Mouse (Mus musculus): ENCODE measurements around the gene Git1. TPM values are rescaled to one million over a fixed set of nuclear protein-coding genes. Genes with fewer than 3 reads are reported as not detected.

The Git1 gene
- total RNA-seq, 2 experiments from 2014 or later, result 55.2 to 57.1 TPM

DNA sequence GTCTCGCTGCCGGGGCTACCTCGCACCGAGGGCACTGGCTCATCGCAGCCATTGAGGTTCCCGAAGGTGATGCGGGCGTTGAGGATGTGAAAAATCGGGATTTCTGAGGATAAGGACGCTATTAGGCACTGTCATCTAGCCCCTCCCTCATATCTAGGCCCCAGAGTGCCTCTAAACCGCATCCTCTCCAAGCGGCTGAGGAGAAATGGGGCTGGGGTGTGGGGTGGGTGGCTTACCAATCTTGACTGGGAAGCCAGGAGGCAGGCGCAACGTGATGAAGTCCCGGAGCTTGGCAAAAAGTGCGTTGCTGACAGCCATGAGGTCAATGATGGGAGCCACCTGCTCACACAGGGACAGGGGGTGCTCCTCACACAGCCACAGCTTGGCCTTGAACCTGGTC is 20.6 kb upstream of the Git1 start:
- DNase-seq, result no peak
- intact Hi-C loops (cut with DNase I), result no loop called here

DNA sequence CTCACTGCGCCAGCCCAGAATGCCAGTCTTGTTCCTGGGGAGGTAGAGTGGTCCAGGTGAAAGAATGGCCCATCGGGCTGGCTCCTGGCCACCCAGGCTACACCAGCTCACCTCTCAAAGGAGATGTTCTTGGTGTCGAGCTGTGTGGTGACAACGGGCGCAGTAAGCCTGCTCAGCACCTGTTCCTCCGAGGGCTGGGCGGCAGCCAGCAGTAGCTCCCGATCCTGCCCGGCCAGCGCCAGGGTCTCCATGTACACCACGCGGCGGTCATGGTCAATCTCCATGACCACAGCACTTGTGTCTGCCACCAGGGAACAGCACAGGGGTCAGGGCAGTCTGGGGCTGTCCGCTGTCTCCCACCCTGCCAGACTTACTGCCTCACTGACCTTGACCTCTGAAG is 17.1 kb upstream of the Git1 start:
- intact Hi-C loops (cut with DNase I), result no loop called here
- no peak for DNase-seq

DNA sequence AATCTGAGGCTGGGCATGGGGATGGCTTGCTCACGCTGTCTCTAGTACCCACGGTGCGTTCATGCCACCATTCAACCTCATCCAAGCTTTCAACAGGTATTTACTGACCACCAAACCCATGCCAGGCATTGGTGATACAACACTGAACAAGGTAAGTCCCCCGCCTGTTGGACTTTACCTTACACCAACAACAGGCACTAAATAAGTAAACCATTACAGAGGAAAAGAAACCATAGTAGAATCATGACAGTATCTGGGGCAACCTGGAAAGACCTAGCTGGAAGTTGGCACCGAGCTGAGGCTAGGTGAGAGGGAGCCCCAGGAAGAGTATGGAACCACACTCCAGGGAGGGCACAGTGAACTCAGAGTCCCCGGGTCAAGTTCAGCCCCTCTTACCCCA is 16.5 kb upstream of the Git1 start:
- DNase-seq, result no peak
- intact Hi-C loops (cut with DNase I), result no loop called here

DNA sequence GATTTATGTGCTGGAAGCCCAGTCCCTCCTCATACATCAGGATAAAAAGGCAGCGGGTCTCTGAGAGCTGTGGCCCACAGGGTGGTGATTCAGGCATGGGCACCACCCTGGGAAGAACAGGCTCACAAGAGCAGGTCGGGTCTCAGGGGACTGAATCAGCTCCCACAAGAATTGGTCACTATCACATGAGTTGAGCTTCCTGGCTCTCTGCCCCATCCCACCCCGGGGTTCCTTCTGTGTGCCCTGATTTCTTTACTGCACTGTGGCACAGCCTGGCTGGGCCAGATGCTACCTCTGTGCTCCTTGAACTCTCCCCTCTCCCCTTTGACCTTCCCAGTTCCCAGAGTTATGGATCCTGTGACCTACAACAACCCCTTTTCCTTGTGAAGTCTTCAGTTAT is 10.3 kb upstream of the Git1 start:
- no peak for DNase-seq
- intact Hi-C loops (cut with DNase I), result no loop called here

DNA sequence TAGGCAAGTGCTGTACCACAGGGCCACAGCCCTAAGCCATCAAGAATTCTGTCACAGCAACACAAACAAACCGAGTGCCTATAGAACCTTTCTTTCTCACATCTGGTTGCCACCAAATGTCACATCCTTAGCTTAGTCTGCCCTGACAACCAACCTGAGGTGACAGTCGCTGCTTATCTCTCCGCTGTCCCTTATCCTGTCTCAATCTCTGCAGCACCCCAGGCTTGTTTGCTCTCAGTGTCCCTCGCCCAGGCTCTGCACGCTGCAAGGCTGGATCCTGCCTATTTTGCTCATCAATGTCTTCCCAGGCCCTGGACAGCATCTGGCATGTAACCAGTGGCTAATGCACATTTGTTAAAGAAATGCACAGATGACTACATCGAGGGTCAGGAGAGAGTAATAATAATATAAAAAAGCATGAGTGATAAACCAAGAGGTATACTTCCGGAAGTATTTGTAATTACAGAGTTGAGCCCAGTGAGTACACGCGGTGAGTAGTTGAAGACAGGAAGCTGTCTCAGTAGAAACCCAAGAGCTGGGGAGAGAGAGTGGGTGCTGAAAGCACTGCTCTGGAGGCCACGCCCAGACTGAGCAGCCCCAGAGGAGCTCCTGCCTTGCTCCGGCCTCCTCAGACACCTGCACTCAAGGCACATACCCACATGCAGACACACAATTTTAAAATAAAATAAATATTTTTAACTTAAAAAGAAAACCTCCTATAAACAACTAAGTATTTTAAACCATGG is 9.7 kb upstream of the Git1 start:
- DNase-seq, result no peak
- intact Hi-C loops (cut with DNase I), result no loop called here

DNA sequence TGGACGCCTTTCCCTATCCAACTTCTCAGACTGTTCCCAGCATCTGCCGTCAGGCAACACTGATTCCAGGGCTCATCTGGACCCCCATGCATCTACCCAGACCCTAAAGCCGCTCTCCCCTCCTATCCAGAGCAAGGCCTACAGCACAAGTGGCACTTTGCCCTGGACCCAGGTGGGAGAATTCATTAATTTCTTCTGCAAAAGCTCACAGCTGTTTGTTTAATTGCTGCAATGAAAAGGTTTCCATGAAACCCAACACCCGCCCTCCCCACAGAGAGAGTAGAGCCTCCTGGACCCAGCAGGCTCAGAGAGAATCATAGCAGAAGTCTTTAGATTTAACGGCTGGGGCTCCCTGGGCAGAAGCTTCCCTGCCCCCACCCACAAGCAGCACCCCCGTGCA is 8.1 kb upstream of the Git1 start:
- DNase-seq, result no peak
- intact Hi-C loops (cut with DNase I), result no loop called here

DNA sequence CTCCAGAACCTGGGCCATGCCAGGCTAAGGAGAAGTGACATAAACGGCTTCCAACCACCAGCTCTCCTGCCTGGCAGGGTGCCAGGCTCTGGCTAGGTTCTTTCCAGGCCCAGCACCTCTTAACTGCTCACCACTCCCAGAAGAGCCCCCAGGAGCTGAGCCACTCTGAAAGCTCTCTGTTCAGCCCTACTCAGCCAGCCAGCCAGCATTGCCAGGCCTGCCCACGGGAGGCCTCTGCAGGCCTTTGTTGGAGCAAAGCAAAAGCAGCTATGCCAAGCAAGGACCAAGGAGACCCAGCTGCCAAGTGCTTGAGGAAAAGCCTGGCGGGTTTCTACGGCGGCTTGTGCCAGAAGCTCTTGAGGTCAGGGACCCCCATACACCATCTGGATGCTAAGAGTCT is 6.6 kb upstream of the Git1 start:
- intact Hi-C loops (cut with DNase I), result no loop called here
- DNase-seq, result peak in 1 of 2 experiments; percentile 5

DNA sequence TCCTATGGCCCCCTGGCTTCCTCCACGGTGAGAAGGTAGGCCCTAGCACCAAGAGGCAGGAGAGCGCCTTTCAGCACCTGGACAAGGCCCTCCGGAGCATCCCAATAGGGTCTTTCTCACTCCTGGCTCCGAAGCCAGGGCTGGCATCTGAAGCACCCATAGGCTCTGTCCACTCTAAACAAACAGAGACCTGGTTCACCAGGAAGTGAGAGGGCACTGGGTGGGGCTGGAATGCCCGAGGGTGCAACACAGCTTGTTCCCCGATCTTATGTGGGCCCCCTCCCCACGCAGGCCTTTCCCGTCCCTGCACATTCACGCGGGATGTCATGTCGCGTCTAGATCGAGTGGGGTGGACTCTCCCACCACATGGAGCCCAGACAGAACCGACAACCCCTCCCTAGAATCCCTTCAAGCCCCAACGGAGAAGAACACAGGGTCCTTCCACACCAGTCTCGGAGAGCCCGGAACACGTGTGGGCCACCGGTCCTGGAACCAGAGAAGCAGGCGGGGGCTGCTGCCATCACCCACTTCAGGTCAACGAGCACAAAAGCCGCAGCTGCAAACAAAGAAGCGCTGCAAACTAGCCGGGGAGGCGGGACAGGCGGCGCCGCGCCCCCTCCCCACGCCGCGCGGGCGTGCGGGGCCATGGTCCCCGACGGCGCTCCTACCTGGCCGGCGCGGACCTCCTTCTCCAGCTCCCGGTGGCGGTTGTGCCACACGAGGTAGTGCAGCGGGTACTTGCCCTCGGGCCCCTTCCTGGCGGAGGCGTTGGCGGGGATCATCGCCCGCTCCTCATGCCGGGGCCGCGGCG is 4.4 kb upstream of the Git1 start:
- intact Hi-C loops (cut with DNase I), result no loop called here
- DNase-seq, result peak in 1 of 2 experiments; percentile 18

DNA sequence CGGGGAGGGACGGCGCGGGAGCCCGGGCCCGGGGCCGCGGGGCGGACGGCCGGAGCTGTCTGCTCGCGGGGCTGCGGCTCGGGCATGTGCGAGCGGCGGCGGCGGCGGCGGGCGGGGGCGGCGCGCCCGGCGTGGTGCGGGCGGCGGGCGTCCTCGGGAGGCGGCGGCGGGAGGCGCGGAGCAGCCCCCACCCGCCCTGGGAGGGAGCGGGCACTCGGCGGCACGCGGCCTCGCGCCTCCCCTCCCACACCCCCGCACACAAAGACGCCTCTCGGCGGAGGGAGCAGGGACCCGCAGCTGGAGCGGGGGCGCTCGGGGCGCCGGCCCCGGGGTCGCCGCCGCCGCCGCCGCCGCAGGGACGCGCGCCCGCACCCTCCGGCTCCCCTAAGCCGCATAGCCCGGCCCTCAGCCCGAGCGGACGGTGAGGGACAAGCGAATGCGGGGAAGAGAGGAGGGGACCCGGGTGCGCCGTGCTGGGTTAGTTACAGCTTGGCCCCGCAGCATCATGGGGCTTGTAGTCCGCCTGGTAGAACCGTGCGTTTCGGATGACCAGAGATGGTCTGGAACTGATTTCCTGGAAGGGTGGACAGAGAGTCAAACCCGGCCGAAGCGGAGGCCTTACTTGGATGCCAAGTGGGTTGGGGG is 3.6 kb upstream of the Git1 start, which contains the start of gene Ankrd13b:
Gene Ankrd13b (minus strand): TSS at position 88 of the 645 bp plus-strand sequence.
- DNase-seq, result peak; percentile 73 to 76
- intact Hi-C loops (cut with DNase I), result loop anchor here (2.0 kb wide), 1 partner anchor 17 kb away; no protein-coding TSS in a partner anchor

DNA sequence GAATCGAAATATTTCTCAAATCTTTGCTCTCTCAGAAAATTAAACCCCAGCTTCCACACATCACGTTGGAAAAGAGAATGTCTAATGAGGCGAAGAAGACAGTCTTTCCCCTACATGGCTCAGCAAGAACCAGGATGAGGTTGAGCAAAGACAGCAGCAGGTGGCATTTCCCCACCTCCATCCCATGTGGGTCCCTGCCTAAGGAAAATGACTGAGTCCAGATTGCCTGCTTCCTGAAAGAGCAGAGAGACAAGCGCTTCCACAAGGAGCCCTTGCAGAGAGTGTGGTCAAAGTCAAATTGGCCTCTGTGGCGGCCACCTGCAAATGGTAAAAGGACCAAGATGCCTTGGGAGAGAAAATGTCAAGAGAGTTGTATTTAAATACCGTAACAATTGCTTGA is 2.9 kb upstream of the Git1 start:
- peak in 1 of 2 experiments; percentile 7 for DNase-seq
- intact Hi-C loops (cut with DNase I), result loop anchor here (2.0 kb wide), 1 partner anchor 16 kb away; no protein-coding TSS in a partner anchor

DNA sequence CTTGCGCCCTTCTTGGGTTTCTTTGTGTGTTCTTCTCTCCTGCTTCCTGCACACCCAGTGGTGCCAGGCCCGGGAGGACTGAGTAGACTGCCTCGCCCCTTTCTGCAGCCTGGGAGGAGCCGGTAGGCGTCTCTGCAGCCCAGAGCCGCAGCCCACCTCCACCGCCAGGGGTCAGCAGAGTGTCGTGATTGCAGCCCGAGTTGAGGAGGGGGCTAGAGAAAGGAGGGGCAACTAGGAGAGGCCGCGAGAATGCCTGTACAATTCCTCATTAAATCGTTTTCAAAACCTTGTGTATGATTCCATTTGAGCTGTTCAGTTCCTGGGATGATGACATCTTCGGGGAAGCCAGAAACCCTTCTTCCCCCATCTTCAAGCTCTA is 2.2 kb upstream of the Git1 start:
- peak; percentile 91 to 92 for DNase-seq
- intact Hi-C loops (cut with DNase I), result loop anchor here (1.0 to 2.0 kb wide), 2 partner anchors 16 to 139 kb away; no protein-coding TSS in a partner anchor

DNA sequence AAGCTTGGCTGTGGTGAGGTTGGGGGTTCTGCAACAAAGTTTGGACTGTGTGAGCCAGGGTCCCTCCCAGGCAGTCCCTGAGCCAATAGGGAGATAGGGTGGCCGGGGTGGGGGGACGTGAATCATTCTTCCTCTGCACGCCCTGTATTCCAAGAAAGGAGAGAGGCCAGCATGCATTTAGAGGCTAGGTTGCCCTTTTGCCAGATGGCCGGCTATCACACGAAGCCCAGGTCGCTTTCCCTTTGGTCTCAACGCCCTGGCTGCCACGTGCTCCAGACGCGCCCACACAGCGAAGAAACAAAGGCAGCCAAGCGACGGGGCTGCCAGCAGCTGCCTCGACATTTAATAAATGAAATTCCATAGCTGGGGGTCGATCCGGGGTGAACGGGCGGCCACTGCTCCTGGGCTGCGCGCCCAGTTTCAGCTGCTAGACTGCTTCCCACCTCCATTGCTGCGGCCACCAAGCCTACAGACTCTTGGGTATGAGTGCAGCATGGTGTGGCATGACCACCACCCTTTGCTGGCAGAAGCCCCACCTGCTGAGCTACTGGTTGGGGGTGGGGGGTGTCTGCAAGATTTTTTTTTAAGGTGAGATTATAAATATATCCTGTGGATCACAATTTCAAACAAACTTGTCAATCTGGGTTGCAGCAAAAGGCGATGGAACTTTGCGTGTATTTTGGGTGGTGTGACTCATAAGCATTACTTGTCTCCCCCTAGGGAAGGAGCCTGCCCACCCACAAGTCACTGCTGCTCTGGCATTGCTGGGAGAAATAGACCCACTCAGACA is 1.7 kb upstream of the Git1 start:
- intact Hi-C loops (cut with DNase I), result loop anchor here (1.0 to 2.0 kb wide), 2 partner anchors 15 to 139 kb away; no protein-coding TSS in a partner anchor

DNA sequence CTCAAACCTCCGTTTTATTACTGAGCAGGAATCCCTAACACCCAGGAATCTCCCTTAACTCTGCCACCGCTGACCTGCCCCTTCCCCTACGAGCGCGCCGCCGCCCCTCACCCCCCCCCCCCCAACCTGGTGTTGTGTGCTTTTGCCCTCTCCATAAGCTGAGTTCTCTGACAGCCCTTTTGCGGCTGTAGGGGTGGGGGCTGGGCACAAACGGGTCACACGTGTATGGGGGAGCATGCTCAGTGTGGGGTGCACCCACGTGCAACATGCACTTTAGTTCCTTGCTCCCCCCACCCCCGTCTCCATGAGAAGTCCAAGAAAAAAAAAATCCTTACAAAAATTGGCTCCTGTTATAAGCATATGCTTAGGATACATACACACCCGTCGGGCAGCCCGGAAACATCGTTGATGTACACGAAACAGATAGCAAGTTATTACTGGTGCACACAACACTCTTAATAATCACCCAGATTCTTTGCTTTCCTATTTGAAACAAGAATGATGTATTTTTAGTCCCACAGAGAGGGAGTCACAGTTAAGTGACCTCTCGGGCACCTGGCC is 971 bp upstream of the Git1 start:
- no peak for DNase-seq
- intact Hi-C loops (cut with DNase I), result no loop called here

More for the DNA sequence above, 1.7 kb upstream of the Git1 start:
- peak in 1 of 2 experiments; percentile 61 for DNase-seq

DNA sequence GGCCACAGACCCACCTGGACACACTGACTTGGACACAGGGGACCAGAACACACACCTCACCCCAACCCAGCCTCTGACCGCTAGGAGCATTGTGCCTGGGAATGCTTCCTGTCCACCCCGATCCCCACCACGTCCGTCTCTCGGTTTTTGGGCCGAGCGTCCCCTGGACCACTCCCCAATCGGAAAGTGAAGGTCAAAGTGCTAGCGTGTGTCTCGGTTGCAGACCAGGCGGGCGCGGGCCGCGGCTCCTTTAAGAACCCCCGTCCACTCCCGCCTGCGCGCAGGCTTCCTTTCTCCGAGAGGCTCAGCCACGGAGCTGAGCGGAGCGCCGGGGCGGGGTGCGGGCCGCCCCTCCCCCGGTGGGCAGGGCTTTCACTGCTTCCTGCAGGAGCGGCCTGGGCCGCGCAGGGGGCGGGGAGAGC is 440 bp upstream of the Git1 start:
- peak; percentile 91 to 92 for DNase-seq
- intact Hi-C loops (cut with DNase I), result no loop called here

DNA sequence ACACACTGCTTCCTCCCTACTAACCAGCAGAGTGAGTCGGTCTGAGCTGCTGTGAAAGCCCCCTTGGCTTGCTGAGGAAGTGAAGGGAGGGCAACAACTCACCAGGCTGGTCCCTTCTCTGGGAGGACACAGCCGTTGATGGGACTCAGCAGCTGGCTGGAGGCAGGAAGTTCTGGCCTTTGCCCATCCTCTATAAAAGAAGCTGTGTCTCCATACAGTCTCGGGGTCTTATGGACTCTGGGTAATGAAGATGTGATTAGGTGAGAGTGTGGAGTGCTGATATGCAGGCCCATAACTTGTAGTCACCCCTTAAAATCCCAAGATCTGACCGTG is 948 bp downstream of the Git1 start:
- DNase-seq, result no peak
- intact Hi-C loops (cut with DNase I), result no loop called here

DNA sequence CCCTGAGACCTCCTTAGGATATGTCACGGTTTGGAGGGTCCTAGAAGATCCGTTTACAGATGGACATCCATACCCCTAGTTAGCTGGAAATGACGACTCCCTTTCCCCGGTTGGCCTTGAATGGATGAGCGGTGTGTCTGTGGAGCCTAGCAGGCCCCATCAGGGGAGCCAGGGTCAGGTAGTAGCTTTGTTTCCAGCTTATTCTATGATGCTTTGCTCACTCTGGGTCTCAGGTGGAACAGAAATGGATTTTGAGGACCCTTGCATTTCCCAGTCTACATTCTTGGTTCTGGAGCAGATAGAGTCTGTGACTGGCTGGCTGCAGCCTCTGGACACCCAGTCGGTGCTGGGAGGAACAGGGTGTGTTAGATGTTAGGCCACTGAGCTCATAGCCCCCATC is 1.4 kb downstream of the Git1 start:
- no peak for DNase-seq
- intact Hi-C loops (cut with DNase I), result no loop called here

DNA sequence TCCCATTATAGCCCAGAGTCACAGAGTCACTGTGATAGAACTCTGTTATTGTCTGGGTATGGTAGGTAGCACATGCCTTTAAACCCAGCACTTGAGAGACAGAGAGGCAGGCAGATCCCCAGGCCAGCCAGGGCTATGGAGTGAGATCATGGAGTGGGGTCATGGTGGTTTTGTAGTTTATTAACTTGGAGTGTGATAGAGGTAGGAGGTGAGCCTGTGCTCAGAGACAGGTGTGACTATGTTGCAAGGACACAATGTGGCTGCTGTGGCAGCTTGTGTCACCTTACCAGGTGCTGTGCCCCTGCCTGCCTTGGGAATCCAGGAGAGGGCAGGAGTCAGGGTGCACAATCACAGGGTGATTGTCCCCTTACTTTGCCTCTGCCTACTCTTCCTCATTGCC is 2.1 kb downstream of the Git1 start:
- intact Hi-C loops (cut with DNase I), result no loop called here
- no peak for DNase-seq

DNA sequence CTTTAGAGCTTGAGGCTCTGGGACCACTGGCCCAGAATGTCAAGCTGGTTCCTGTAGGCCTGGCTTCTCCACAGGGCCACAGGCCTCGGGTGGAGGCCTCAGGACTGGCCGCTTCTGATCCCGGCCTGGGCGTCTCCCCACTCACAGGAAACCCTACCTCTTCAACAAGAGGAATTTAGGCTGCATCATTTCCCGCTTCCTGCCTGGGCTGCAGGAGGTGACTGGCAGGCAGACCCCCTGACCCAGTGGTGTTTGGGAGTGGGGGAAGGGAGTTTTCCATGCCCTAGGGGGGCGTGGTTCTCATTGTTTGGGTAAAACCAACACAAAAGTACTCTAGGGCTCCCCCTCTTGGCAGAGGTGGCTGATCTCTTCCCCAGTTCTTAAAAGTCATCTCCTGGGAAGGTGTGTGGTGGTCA is 4.0 kb downstream of the Git1 start:
- intact Hi-C loops (cut with DNase I), result no loop called here
- DNase-seq, result peak; percentile 75 to 76

DNA sequence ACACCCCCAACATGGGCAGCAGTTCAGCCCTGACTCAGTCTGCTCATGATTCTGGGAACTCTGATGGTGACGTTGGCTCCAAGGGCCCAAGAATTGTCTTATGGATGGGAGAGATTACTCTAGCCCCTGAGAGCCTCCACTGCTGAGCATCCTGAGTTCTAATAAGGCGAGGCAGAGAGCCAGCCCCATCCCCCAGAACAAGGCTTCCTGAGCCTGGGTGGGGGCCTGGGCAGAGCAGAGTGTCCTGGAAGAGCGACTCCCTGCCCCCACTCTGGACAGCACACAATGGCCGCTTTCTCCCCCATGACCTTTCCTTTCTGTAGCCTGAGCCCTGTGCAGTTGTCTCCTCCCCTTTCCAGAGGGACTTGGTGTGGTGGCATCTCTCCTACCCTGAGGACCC is 4.5 kb downstream of the Git1 start:
- intact Hi-C loops (cut with DNase I), result no loop called here
- DNase-seq, result no peak
